Mouse (Mus musculus): ENCODE measurements around the gene Vps13d. TPM values are rescaled to one million over a fixed set of nuclear protein-coding genes. Genes with fewer than 3 reads are reported as not detected.

Gene Vps13d
- polyA plus RNA-seq, 2 experiments from 2014 or later = 9.2 to 17.9 TPM

GRCm38 (mm10) chr4:145073728-145074127, 121.1 kb downstream of the Vps13d start:
- ATAC-seq = no peak

GRCm38 (mm10) chr4:145071942-145072341, 122.9 kb downstream of the Vps13d start:
- no peak for ATAC-seq

DNA sequence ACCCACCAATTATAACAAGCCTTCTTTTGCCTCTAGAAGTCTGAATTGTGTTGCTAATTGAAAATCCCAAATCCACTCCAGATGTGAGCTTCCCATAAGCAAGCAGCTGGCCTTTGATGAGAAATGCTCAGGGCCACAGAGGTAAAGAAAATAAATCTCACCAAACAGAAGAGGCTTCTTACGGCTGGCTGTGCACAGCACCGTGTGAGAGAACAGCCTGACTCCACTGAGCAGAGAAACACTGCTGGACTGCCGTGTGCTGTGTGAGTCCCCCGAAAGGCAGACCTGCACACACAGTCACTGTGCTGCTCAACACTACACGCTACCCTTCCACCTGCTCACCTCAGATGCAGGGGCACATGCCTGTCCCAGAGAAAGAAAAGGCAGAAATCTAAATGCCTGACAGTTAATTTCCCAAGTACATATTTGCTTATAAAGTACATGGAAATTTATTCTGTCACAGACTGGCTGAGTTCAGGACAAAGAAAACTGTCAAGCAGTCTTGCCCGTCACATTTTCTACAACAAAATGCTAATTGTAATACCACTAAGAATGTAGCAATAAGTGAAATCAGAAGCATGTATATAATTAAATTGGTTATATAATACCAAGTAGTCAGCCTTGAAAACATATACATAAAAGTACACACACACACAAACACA, 127.7 kb downstream of the Vps13d start:
- no peak for ATAC-seq

- ATAC-seq = no peak
Measured at GRCm38 (mm10) chr4:145066336-145067018, 128.3 kb downstream of the Vps13d start.

DNA sequence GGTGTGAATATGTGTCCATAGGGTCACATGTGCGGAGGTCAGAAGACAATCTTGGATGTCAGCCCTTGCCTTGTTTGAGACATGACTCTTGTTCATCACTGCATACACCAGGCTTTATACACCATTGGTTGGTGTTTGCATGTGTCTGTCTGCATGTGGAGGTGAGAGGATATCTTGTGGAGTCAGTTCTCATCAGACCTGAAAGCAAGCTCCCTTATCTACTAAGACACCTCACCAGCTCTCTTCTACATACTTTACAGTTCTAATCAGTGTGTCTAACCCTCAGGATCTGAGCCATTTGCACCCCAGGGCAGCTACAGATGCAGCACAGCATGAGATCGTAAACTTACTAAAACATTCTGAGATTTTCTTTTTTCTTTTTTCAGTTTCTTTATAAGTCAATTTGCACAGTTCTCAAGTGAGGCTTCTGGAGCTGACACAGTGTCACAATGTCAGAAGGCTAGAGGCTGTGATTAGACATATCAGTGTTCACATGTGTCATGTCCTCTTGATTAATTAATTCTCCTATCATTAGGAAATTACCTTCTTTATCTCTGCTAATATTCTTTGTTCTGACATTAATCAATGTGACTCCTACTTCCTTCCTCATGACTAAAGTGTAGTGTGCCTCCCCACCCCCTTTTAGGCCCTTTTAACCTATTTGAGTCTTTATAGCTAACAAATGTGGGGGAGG, 135.9 kb downstream of the Vps13d start:
- ATAC-seq = no peak

DNA sequence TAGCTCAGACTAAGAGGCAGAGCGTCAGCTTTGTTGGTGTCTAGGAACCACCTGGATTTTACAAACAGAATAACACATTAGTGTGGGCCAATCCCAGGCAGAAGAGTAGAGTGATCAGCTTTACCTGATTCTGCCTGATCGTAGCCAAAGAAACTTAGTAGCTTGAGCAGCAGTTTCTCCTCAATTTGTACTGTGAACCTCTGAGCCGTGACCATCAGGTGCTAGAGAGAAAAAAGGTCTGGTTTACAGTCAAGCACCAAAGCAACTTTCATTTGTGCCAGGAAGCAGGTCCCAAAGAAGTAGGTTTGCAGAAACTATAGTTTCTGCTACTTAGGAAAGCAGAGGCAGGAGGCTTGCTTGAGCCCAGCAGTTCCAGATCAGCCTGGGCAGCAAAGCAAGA, 138.5 kb downstream of the Vps13d start:
- ATAC-seq = no peak

DNA sequence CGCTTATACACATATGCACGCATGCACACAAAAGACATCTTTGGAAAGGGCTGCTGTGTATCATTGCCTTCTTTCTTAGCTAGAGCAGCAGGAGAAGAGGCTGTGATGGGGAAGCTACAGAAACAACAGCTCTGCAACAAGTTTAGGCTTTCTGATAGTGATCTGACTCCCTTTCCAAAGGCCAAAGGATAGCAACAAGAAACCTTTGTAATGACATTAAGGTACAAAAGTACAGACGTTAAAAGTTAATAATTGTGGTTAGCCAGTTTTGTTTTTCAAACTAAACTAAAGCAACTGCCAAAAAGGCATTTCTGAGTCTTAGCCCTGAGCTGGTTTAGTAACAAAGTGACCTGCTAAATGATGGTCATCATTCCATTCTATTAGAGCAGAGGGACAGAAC, 139.0 kb downstream of the Vps13d start:
- ATAC-seq = no peak

GRCm38 (mm10) chr4:145054369-145054768, 140.4 kb downstream of the Vps13d start:
- ATAC-seq = no peak

GRCm38 (mm10) chr4:145052697-145053096, 142.1 kb downstream of the Vps13d start:
- no peak for ATAC-seq

DNA sequence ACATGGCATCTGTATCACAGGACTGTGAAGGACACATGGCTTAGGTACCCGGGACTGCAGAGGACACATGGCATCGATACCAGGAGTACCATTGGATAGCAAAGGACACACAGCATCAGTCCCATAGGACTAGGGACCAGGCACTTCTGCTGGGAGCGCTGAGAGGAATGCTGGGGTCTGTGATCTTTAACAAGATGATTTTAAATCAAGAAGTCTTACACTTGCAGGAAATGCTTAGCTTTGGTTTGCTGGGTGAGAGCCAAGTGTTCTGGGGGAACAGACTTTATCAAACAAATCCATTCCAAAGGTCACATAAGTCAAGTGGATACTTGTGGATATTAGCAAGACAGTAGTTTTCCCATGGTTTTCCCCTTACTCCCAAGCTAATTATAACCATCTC, 142.5 kb downstream of the Vps13d start:
- no peak for ATAC-seq

GRCm38 (mm10) chr4:145051209-145051969, 143.4 kb downstream of the Vps13d start:
- no peak for ATAC-seq

- no peak for ATAC-seq
Measured at GRCm38 (mm10) chr4:145050518-145051208, 144.1 kb downstream of the Vps13d start.

DNA sequence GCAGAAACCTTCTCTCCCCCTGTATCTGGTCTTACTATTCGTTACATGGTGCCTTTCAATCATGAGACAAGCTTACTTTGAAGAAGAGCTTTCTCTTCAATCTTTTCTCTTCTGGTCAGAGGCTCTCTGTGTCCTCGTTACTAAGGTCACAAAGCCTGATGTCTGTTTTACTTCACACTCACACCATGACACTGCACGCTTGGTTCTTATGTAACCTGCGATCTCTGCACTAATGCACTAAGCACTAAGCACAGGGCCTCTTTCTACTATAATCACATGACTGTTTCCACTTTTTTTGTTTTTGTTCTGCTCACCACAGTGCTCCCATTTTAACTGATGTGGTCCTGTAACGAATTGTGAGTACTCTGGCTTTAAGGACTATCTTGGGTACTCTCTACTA, 146.8 kb downstream of the Vps13d start:
- ATAC-seq = no peak

GRCm38 (mm10) chr4:145046032-145046401, 148.8 kb downstream of the Vps13d start:
- ATAC-seq = peak; percentile 49

- peak; percentile 97 for ATAC-seq
Measured at GRCm38 (mm10) chr4:145045312-145046031, 149.3 kb downstream of the Vps13d start.

DNA sequence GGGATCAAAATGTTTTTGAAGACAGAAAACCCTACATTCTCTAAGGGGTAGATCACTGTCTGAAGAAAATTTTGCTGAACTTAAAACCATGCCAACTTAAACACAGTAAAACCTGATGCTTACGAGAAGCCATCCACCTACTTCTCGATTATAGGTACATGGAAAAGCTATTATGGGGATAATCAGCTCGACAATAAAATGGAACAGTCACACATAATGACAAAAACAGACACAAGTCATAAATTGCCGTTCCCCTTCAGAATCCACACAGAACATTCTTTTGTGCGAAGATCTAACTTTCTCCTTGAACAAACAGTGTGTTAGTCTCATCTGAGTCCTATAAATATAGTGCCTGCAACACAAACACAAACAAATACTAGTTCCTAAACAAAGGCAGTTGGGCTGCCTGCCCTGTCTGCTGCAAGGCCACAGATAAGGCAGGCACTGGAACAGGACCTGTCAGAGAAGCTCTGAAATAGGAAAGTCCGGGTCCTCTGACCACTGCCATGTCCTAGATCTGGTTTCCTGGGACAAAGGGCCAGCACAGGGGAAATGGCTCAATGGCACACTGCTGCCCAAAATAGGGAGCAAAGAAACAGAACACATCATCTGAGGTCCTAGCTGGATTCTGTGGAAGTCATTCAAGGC, 153.5 kb downstream of the Vps13d start:
- no peak for ATAC-seq

DNA sequence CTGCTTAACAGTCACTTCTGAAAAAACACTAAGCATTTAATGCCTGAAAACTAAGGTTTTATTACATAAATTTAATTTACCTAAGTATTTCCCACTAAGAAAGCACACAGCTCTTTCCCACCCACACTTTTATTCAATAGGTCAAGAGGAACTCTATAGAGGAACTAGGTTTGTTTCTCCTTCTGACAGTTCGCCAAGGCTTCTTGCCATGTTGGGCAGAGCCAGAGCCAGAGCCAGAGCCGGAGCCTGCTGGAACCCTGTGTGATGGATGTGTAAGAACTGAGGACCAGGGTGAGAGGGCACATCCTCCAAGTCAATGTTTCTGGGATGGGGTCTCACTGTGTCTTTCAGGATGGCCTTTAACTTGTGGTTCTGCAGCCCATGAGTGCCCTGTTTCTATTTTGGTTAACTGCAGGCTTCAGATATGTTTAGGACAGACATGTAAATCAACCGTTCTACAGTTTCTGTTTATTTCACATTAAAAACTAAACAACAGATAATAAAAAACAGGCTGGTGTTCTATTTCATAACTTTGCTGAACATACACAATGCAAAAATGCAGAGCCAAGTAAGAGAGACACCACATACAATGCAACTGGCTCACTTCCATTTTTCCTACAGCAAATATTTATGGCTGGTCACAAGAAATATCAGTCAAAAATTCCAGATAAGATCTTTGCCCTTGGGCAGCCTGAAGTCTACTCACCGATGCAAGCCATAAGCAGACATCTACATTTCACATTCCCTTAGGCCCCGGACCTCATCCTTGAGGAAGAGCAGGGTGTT, 157.0 kb downstream of the Vps13d start:
- ATAC-seq = no peak

DNA sequence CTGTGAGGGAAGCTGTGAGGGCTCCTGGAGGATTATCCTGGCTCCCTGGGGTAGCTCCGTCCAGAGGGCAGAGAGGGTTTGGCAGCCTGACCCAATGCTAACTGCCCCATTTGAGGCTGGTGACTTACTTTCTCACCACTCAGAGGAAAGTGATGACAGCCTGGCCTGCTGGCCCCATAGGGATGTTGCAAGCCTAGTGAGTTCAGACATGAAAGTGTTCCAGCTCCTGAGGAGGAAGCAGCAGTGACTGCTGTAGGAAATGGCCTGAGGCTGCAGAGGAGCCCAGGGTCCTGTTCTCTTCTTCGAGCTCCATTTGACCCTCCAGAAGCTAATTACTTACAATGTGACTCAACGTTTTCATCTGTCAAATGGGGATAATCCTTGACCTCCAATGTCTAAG, 157.8 kb downstream of the Vps13d start:
- no peak for ATAC-seq

DNA sequence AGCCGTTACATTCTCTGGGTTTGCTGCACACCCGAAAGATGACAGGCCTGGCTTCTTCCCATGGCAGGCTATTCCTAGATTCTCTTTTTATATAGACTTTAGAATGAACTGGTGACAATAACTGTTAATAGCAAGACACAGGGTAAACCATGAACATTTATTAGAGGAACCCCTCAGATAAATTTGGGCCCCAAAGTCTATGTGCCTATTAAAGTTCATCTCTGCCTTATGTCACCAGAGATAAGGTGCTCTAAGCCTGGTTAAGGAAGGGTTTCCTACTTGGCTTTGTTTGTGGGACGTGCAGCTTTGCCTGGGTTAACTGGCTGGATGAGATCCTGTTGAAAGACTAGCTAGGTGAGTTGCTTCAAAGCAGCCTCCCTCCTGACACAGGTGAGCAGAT, 159.4 kb downstream of the Vps13d start:
- ATAC-seq = no peak

DNA sequence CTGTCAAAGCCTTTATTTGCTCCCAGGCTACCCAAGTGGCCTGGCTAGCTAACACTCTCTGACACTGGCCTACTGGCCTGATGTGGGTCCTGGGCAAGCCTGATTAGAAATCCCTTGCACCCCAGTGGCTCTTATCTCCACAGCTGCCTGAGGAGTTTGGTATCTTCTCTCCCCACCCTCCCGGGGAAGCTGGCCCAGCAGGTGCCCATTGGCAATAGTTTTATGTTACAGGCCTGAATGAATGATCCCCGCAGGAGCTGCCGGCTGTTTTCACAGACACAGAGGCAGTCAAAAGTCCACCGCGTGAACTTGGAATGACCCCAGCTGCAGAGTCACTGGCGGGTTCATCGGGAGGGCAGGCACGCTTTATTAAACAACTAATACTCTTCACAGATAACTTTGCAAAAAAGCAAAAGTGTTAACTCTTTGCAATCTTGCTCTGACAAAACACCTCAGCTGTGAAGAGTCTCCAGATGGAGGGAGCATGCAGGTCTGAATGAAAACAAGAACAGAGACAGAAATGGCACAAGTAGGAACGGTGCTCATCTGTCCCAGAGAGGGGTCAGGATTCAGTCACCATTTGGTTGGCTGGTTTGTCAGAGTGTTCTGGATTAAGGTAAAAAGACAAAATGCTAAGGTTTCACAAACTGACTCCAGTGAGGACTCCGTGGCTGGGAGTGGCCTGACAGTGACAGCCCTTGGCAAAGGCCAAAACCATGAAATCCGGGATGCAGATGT, 160.1 kb downstream of the Vps13d start:
- no peak for ATAC-seq
